Mouse (Mus musculus) cerebellum, adult 8-10 months (tissue): Measurements from ENCODE around the gene Sirpa.

Experiments used
- DNase-seq: peaks from one replicate; pipeline ENCODE4 v3.0.0; 2022

Sirpa gene

GRCm38 (mm10) chr2:129592459-129593140, at the start of gene Sirpa:
TSS of gene Sirpa (plus strand) at chr2:129592835.
- peak; percentile 79 for DNase-seq

- DNase-seq, result peak; percentile 90
Measured at GRCm38 (mm10) chr2:129544448-129544847, 48.2 kb upstream of the Sirpa start.

GRCm38 (mm10) chr2:129544919-129545318, 47.7 kb upstream of the Sirpa start:
- DNase-seq, result peak; percentile 97

- DNase-seq, result no peak
Measured at GRCm38 (mm10) chr2:129545596-129545995, 47.0 kb upstream of the Sirpa start.

- no peak for DNase-seq
Measured at GRCm38 (mm10) chr2:129546772-129547171, 45.9 kb upstream of the Sirpa start.

- DNase-seq, result no peak
Measured at GRCm38 (mm10) chr2:129549537-129550135, 43.0 kb upstream of the Sirpa start.

GRCm38 (mm10) chr2:129550781-129551180, 41.9 kb upstream of the Sirpa start:
- DNase-seq, result no peak

- no peak for DNase-seq
Measured at GRCm38 (mm10) chr2:129556081-129556480, 36.6 kb upstream of the Sirpa start.

GRCm38 (mm10) chr2:129558008-129558874, 34.4 kb upstream of the Sirpa start:
- no peak for DNase-seq

GRCm38 (mm10) chr2:129558875-129559219, 33.8 kb upstream of the Sirpa start:
- DNase-seq, result no peak

- no peak for DNase-seq
Measured at GRCm38 (mm10) chr2:129561796-129562195, 30.8 kb upstream of the Sirpa start.

- no peak for DNase-seq
Measured at GRCm38 (mm10) chr2:129563944-129564709, 28.5 kb upstream of the Sirpa start.

GRCm38 (mm10) chr2:129569120-129569519, 23.5 kb upstream of the Sirpa start:
- DNase-seq, result no peak

- no peak for DNase-seq
Measured at GRCm38 (mm10) chr2:129569556-129569955, 23.1 kb upstream of the Sirpa start.

- no peak for DNase-seq
Measured at GRCm38 (mm10) chr2:129573701-129574273, 18.8 kb upstream of the Sirpa start.

- DNase-seq, result peak; percentile 38
Measured at GRCm38 (mm10) chr2:129574395-129575046, 18.1 kb upstream of the Sirpa start.

- no peak for DNase-seq
Measured at GRCm38 (mm10) chr2:129575113-129575512, 17.5 kb upstream of the Sirpa start.

- no peak for DNase-seq
Measured at GRCm38 (mm10) chr2:129576611-129577447, 15.8 kb upstream of the Sirpa start.

GRCm38 (mm10) chr2:129580656-129581055, 12.0 kb upstream of the Sirpa start:
- DNase-seq, result peak; percentile 69

GRCm38 (mm10) chr2:129581826-129582225, 10.8 kb upstream of the Sirpa start:
- no peak for DNase-seq

GRCm38 (mm10) chr2:129582261-129582660, 10.4 kb upstream of the Sirpa start:
- no peak for DNase-seq
